Mouse (Mus musculus): ENCODE measurements around the gene Wnt8b.

DNA sequence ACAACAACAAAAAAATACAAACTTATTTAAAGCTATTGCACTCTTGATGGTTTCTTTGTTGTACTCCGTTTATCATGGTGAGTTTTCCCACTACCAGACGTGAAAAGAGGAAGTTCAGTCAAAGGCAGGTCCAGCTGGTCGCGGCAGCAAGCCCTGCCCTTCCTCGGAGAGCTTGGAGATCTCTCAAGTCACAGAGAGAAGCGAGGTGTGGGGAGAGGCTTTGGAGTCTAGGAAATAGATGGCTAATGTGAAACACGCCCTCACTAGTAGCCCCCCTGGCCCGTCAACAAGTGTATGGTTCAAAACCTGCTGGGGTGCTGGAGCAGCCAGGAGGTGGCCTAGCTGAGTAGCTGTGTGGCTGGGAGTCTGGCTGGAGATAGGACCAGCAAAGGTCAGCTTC is 3.2 kb downstream of the Wnt8b start:
- TF ChIP-seq CTCF (IDR thresholded peaks at IDR 0.05; ENCODE audit: insufficient read depth, low read length): no peak
- TF ChIP-seq POLR2A (IDR thresholded peaks at IDR 0.05; ENCODE audit: borderline replicate concordance, extremely low read depth, low read depth, low read length): no peak

Measured in lung, adult 2 months (tissue).